Mouse (Mus musculus): ENCODE results near the gene Vil1.

DNA sequence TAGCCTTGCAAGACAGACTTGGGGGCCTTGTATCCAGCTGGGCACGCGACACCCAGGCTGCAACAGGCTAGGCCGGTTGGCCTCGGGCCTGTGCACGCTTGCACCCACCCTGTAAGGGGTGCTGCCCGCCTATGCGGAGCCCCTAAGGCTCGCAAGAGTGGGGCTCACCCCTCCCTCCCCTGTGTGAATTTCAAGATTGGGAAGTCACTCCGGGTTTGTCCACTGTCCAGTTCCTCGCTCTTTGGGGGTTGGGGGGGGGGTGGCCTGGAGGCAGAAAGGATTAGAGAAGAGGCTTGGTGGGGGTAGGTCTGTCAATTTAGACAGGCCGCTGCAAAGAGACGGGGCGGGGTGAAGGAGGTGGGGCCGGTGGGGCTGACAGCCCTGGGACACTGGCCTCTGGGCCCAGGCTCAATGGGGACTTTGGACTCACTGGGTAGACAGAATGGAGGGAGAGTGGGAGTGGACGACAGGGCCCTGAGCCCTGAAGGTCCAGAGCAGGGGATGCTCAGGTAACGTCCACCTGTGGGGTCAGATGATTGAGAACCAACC lies 16.7 kb upstream of the Vil1 start:
- TF ChIP-seq POLR2A (IDR thresholded peaks at IDR 0.05; ENCODE audit: extremely low read depth, insufficient read depth, low read length) = 0 out of 2 replicates have a peak, but pooled peaks have one; percentile 24
- no peak for TF ChIP-seq CTCF (IDR thresholded peaks at IDR 0.05; ENCODE audit: low read depth, low read length)
